Mouse (Mus musculus) spleen, adult 2 months (tissue): ENCODE measurements around the gene Grifin. TPM values are rescaled to one million over a fixed set of nuclear protein-coding genes. Genes with fewer than 3 reads are reported as not detected.

Experiments
- DNase-seq, 2 experiments: peaks; one replicate each; pipeline versions ENCODE4 v3.0.0 to v3.0.0-alpha.2; 2012 to 2021; ENCODE audit warnings: low spot score in 2 of 2, low read depth in 1 of 2
- H3K27ac ChIP-seq: fragments of 200-500 bp; 2 replicates; pipeline ENCODE4 v1.5.1; 2012; ENCODE audit warnings: low read length, inconsistent platforms; ENCODE audit not compliant: insufficient read depth
- H3K27me3 ChIP-seq: fragments of 200-500 bp; 2 replicates; pipeline ENCODE4 v1.6.1; 2012; ENCODE audit warnings: mild to moderate bottlenecking, moderate library complexity, low read length, inconsistent platforms; ENCODE audit not compliant: control insufficient read depth, insufficient read depth
- H3K36me3 ChIP-seq: fragments of 200-500 bp; 2 replicates; pipeline ENCODE4 v1.6.1; 2012; ENCODE audit warnings: mild to moderate bottlenecking, low read length, inconsistent platforms; ENCODE audit not compliant: control insufficient read depth, insufficient read depth
- H3K4me1 ChIP-seq: fragments of 200-500 bp; 2 replicates; pipeline ENCODE4 v1.6.1; 2011; ENCODE audit warnings: inconsistent platforms; ENCODE audit not compliant: control insufficient read depth, insufficient read depth, insufficient read length
- H3K4me3 ChIP-seq: fragments of 200-500 bp; 2 replicates; pipeline ENCODE4 v1.5.1; 2011; ENCODE audit warnings: mild to moderate bottlenecking, inconsistent platforms; ENCODE audit not compliant: insufficient read depth, insufficient read length; ENCODE audit errors: extremely low read depth
- CTCF ChIP-seq: fragments of 200-500 bp; IDR thresholded peaks from 2 replicates; pipeline ENCODE4 v1.5.1; 2011; ENCODE audit warnings: mild to moderate bottlenecking, inconsistent platforms; ENCODE audit not compliant: insufficient read depth, insufficient read length, insufficient replicate concordance; ENCODE audit errors: extremely low read depth
- POLR2A ChIP-seq: fragments of 200-500 bp; IDR thresholded peaks from 2 replicates; pipeline ENCODE4 v1.6.1; 2011; ENCODE audit warnings: low read depth, low read length, inconsistent platforms
- WGBS: fragments of 180-500 bp; shearing (Covaris S2); methylation state at CpG from one replicate; pipeline ENCODE4 v1.1.7; 2018; 5-methylcytosine and 5-hydroxymethylcytosine counted together
- polyA plus RNA-seq: library from polyadenylated mRNA; depleted of rRNA; stranded (reverse); fragments of >200 nt; gene quantifications from 2 replicates; pipeline ENCODE4 v1.2.3, GENCODE M21; 2012

Grifin gene
- polyA plus RNA-seq, 1 experiment, result 0.61 TPM

- DNase-seq, result no peak
- TF ChIP-seq POLR2A (no peak), CTCF (no peak)
- H3K4me1 ChIP-seq, result peaks cover 21% of the 10 kb centered on the region
- no peaks in the 10 kb centered on the region for H3K27me3 ChIP-seq
- no peak overlapping the region for H3K4me3 ChIP-seq
- peak overlapping the region; percentile 62 for H3K27ac ChIP-seq
- H3K36me3 ChIP-seq, result no peaks in the 10 kb centered on the region
- 80% methylated on average over 5 of the region's 5 CpGs for WGBS
Measured at GRCm38 (mm10) chr5:140567751-140568150, 2.9 kb upstream of the Grifin start.

GRCm38 (mm10) chr5:140567321-140567720, 2.5 kb upstream of the Grifin start:
- peaks cover 21% of the 10 kb centered on the region for H3K4me1 ChIP-seq
- peak overlapping the region; percentile 82 for H3K27ac ChIP-seq
- no peaks in the 10 kb centered on the region for H3K27me3 ChIP-seq
- peak; percentile 60 to 90 for DNase-seq
- H3K36me3 ChIP-seq, result no peaks in the 10 kb centered on the region
- WGBS, result 24% methylated on average over 11 of the region's 11 CpGs
- H3K4me3 ChIP-seq, result peak overlapping the region; percentile 36; the same call in 1 of the 2 replicates
- peak; percentile 50 for TF ChIP-seq POLR2A
- TF ChIP-seq CTCF, result no peak

GRCm38 (mm10) chr5:140566271-140566670, 1.4 kb upstream of the Grifin start:
- Histone ChIP-seq H3K4me1 (peaks cover 21% of the 10 kb centered on the region), H3K27me3 (no peaks in the 10 kb centered on the region), H3K36me3 (no peaks in the 10 kb centered on the region), H3K4me3 (no peak overlapping the region), H3K27ac (peak overlapping the region; percentile 10; the same call in 1 of the 2 replicates)
- DNase-seq, result no peak
- 75% methylated on average over 4 of the region's 4 CpGs for WGBS
- TF ChIP-seq CTCF (no peak), POLR2A (no peak)

- TF ChIP-seq POLR2A (no peak), CTCF (peak; percentile 67)
- H3K27me3 ChIP-seq, result no peaks in the 10 kb centered on the region
- peak in 1 of 2 experiments; percentile 73 for DNase-seq
- H3K27ac ChIP-seq, result no peak overlapping the region
- H3K4me1 ChIP-seq, result peaks cover 21% of the 10 kb centered on the region
- H3K4me3 ChIP-seq, result no peak overlapping the region
- WGBS, result 61% methylated on average over 6 of the region's 6 CpGs
- no peaks in the 10 kb centered on the region for H3K36me3 ChIP-seq
Measured at GRCm38 (mm10) chr5:140565856-140566255, 985 bp upstream of the Grifin start.

DNA sequence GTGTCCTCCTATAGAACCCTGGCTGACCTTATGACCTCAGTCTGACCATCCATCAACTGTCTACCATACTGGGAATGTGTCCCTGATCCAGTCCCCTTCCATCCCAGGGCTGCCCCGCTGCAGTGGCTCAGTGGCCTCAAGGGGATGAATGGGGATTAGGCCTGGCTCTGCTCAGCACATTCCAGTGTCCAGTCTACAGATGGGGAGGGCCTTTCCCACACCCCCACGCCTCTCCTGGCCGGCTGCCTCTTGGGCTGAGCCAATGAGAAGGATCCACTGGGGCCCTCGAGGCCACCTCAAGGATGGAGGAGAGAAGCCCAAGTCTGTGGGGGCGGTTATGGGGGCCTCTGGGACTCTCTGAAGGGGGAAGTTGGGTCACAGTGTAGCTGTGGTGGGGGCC, 580 bp upstream of the Grifin start:
- H3K4me3 ChIP-seq, result no peak overlapping the region
- no peaks in the 10 kb centered on the region for H3K36me3 ChIP-seq
- no peak overlapping the region for H3K27ac ChIP-seq
- 70% methylated on average over 5 of the region's 5 CpGs for WGBS
- DNase-seq, result no peak
- no peaks in the 10 kb centered on the region for H3K27me3 ChIP-seq
- TF ChIP-seq CTCF (no peak), POLR2A (no peak)
- H3K4me1 ChIP-seq, result peaks cover 21% of the 10 kb centered on the region

DNA sequence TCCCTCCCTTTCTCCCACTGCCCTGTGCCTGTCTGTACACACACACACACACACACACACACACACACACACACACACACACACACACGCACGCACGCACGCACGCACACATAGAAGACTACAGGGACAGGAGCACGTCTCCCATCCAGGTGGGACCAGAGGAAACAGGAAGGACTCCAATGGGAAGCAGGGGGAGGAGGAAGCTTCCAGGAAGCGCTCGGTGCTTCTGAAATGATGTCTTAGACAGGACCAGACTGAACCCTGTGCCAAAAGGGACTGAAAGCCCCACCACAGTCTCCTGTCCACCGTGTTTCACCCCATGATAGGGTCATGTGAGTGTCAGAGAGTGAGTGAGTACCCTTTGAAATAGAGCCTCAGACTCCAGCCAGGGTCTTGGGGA, 2.3 kb downstream of the Grifin start:
- 77% methylated on average over 9 of the region's 9 CpGs for WGBS

GRCm38 (mm10) chr5:140556859-140557258, 8.0 kb downstream of the Grifin start:
- H3K36me3 ChIP-seq, result no peaks in the 10 kb centered on the region
- TF ChIP-seq CTCF (no peak), POLR2A (no peak)
- H3K4me1 ChIP-seq, result no peaks in the 10 kb centered on the region
- DNase-seq, result no peak
- 31% methylated on average over 3 of the region's 3 CpGs for WGBS
- no peaks in the 10 kb centered on the region for H3K27me3 ChIP-seq
- H3K4me3 ChIP-seq, result no peak overlapping the region
- H3K27ac ChIP-seq, result no peak overlapping the region

More for the DNA sequence above, 2.3 kb downstream of the Grifin start:
- H3K27ac ChIP-seq, result no peak overlapping the region
- TF ChIP-seq POLR2A, result no peak
- TF ChIP-seq CTCF, result no peak
- no peak overlapping the region for H3K4me3 ChIP-seq
- no peaks in the 10 kb centered on the region for H3K27me3 ChIP-seq
- H3K4me1 ChIP-seq, result peaks cover 11% of the 10 kb centered on the region; the same call in 1 of the 2 replicates
- no peaks in the 10 kb centered on the region for H3K36me3 ChIP-seq
- DNase-seq, result no peak

DNA sequence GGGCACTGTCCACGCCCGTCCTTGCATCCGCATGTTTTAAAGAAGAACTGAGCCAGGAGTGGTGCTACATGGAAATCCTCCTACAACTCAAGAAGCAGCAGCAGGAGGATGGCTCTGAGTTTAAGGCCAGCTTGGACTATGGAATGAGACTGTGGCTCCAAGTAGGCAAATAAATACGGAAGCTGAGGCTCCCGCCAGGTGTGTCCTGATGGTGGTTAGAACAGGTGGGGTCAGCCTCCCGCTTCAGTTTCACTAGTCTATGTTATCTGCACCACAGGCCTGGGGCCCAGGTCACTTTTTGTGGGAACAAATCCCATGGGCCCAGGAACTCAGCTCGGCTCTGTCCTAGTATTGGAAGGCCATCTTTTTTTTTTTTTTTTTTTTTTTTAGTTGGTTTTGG, 11.2 kb downstream of the Grifin start:
- WGBS, result 89% methylated on average over 7 of the region's 7 CpGs
- TF ChIP-seq POLR2A (no peak), CTCF (no peak)
- Histone ChIP-seq H3K27me3 (no peaks in the 10 kb centered on the region), H3K4me3 (no peak overlapping the region), H3K4me1 (no peaks in the 10 kb centered on the region), H3K27ac (no peak overlapping the region), H3K36me3 (no peaks in the 10 kb centered on the region)
- no peak for DNase-seq
